Mouse (Mus musculus) ovary, adult 18-20 months (tissue): Measurements from ENCODE around the gene Txnrd1.

Experiments
- DNase-seq: peaks from one replicate; pipeline ENCODE4 v3.0.0; 2022; ENCODE audit warnings: low spot score, mixed read lengths

Txnrd1 gene

GRCm38 (mm10) chr10:82866356-82866755, 32.6 kb downstream of the Txnrd1 start, which contains the start of gene Eid3:
Eid3 (plus strand) TSS chr10:82866626.
- no peak for DNase-seq

GRCm38 (mm10) chr10:82866832-82867231, 33.1 kb downstream of the Txnrd1 start:
- no peak for DNase-seq

GRCm38 (mm10) chr10:82868418-82869086, 34.8 kb downstream of the Txnrd1 start:
- DNase-seq: no peak

- DNase-seq: no peak
These were observed 41.7 kb downstream of the Txnrd1 start for GRCm38 (mm10) chr10:82875446-82875845.

- no peak for DNase-seq
These were observed 42.5 kb downstream of the Txnrd1 start for GRCm38 (mm10) chr10:82876076-82876796.

GRCm38 (mm10) chr10:82887354-82887753, 53.6 kb downstream of the Txnrd1 start:
- no peak for DNase-seq

GRCm38 (mm10) chr10:82888576-82888975, 54.8 kb downstream of the Txnrd1 start:
- DNase-seq: no peak

GRCm38 (mm10) chr10:82889447-82889973, 55.8 kb downstream of the Txnrd1 start:
- peak; percentile 70 for DNase-seq

GRCm38 (mm10) chr10:82890936-82891335, 57.2 kb downstream of the Txnrd1 start:
- DNase-seq: no peak

- no peak for DNase-seq
These were observed 57.7 kb downstream of the Txnrd1 start for GRCm38 (mm10) chr10:82891427-82891826.

- DNase-seq: no peak
These were observed 58.8 kb downstream of the Txnrd1 start for GRCm38 (mm10) chr10:82892442-82893055.

- no peak for DNase-seq
These were observed 60.3 kb downstream of the Txnrd1 start for GRCm38 (mm10) chr10:82893872-82894650.

- DNase-seq: no peak
These were observed 64.2 kb downstream of the Txnrd1 start for GRCm38 (mm10) chr10:82897936-82898335.

GRCm38 (mm10) chr10:82898893-82899292, 65.1 kb downstream of the Txnrd1 start:
- no peak for DNase-seq

GRCm38 (mm10) chr10:82899810-82900421, 66.2 kb downstream of the Txnrd1 start:
- DNase-seq: no peak

- no peak for DNase-seq
These were observed 66.8 kb downstream of the Txnrd1 start for GRCm38 (mm10) chr10:82900546-82900945.

- peak; percentile 57 for DNase-seq
These were observed 67.7 kb downstream of the Txnrd1 start for GRCm38 (mm10) chr10:82901436-82901835.

- no peak for DNase-seq
These were observed 74.8 kb downstream of the Txnrd1 start for GRCm38 (mm10) chr10:82908526-82908925.

- no peak for DNase-seq
These were observed 75.6 kb downstream of the Txnrd1 start for GRCm38 (mm10) chr10:82909382-82909781.

- no peak for DNase-seq
These were observed 76.4 kb downstream of the Txnrd1 start for GRCm38 (mm10) chr10:82910198-82910597.

GRCm38 (mm10) chr10:82913238-82913637, 79.5 kb downstream of the Txnrd1 start:
- peak; percentile 43 for DNase-seq

GRCm38 (mm10) chr10:82913772-82914171, 80.0 kb downstream of the Txnrd1 start:
- no peak for DNase-seq
